Comparison of ENCODE assay signal across 9 mouse cellular contexts in genomic region chr11:108752301-108752700, GRCm38 (mm10).
DNase-seq lines count a peak whose midpoint lies in the region; ATAC-seq lines count a peak whose summit lies in the region.
"Had no signal": no experiment of that assay in that cellular context is flagged by ENCODE, and none has a peak within 500 bp of the region (broad histone marks: within the 10 kb centered on the region; RNA-seq: fewer than 3 reads in every experiment).

No protein-coding gene starts in this region.

- H3K9me3 ChIP-seq in midbrain, embryonic 13.5 days, result no peaks in the 10 kb centered on the region
- H3K9me3 ChIP-seq in midbrain, embryonic 10.5 days (replicated peaks), result no peaks in the 10 kb centered on the region
- H3K9me3 ChIP-seq in forebrain, embryonic 13.5 days (replicated peaks), result no peaks in the 10 kb centered on the region
- H3K9me3 ChIP-seq: limb, embryonic 12.5 days had no signal

- intact Hi-C loops in heart, postnatal 14 days (cut with DNase I), result no loop called here

- no peaks in the 10 kb centered on the region for H3K36me3 ChIP-seq in midbrain, embryonic 13.5 days
- H3K36me3 ChIP-seq in midbrain, embryonic 10.5 days, result no peaks in the 10 kb centered on the region
- no peaks in the 10 kb centered on the region for H3K36me3 ChIP-seq in forebrain, embryonic 13.5 days (ENCODE audit: poor library complexity, severe bottlenecking)
- H3K36me3 ChIP-seq: limb, embryonic 12.5 days had no signal

- peak overlapping the region; percentile 0; the same call in 1 of the 2 replicates for H3K27ac ChIP-seq in midbrain, embryonic 13.5 days
- no peak overlapping the region for H3K27ac ChIP-seq in midbrain, embryonic 10.5 days (replicated peaks)
- H3K27ac ChIP-seq in forebrain, embryonic 13.5 days, result peak overlapping the region; percentile 63
- H3K27ac ChIP-seq: limb, embryonic 12.5 days had no signal

- no peak overlapping the region for H3K4me2 ChIP-seq in midbrain, embryonic 13.5 days (replicated peaks)
- peak overlapping the region; percentile 27; the same call in 1 of the 2 replicates for H3K4me2 ChIP-seq in forebrain, embryonic 13.5 days
- H3K4me2 ChIP-seq: limb, embryonic 12.5 days had no signal

- no peak overlapping the region for H3K9ac ChIP-seq in midbrain, embryonic 13.5 days (replicated peaks)
- H3K9ac ChIP-seq in forebrain, embryonic 13.5 days, result no peak overlapping the region; the same call in 1 of the 2 replicates
- H3K9ac ChIP-seq: limb, embryonic 12.5 days had no signal

- DNase-seq in midbrain, embryonic 10.5 days (ENCODE audit: low spot score), result no peak
- DNase-seq in adrenal gland, postnatal 25 days, result peak; percentile 86
- peak; percentile 72 to 81 for DNase-seq in heart, postnatal 14 days
- peak; percentile 59 to 70 for DNase-seq in lung, adult 18-20 months
- DNase-seq in right cerebral cortex, postnatal 36 days (ENCODE audit: low spot score in 2 of 2), result peak; percentile 7 to 8
- DNase-seq in natural killer cell, adult 2 months (ENCODE audit: low spot score in 2 of 2), result no peak

- peaks cover 12% of the 10 kb centered on the region for H3K4me1 ChIP-seq in midbrain, embryonic 13.5 days (replicated peaks)
- peaks cover 9% of the 10 kb centered on the region for H3K4me1 ChIP-seq in midbrain, embryonic 10.5 days
- peaks cover 20% of the 10 kb centered on the region for H3K4me1 ChIP-seq in forebrain, embryonic 13.5 days

- peak; percentile 58; the same call in 1 of the 2 replicates for ATAC-seq in midbrain, embryonic 13.5 days
- ATAC-seq in forebrain, embryonic 13.5 days, result peak; percentile 75

- H3K27me3 ChIP-seq in midbrain, embryonic 13.5 days, result no peaks in the 10 kb centered on the region
- H3K27me3 ChIP-seq in midbrain, embryonic 10.5 days (ENCODE audit: low read depth, poor library complexity, severe bottlenecking), result no peaks in the 10 kb centered on the region
- no peaks in the 10 kb centered on the region for H3K27me3 ChIP-seq in forebrain, embryonic 13.5 days
- H3K27me3 ChIP-seq: limb, embryonic 12.5 days had no signal

- 48% methylated on average over 7 of the region's 7 CpGs for WGBS in midbrain, embryonic 13.5 days
- 79% methylated on average over 7 of the region's 7 CpGs for WGBS in midbrain, embryonic 10.5 days
- 27% methylated on average over 7 of the region's 7 CpGs for WGBS in forebrain, embryonic 13.5 days

- no peak overlapping the region for H3K4me3 ChIP-seq in midbrain, embryonic 13.5 days (replicated peaks)
- H3K4me3 ChIP-seq in midbrain, embryonic 10.5 days, result no peak overlapping the region
- H3K4me3 ChIP-seq in forebrain, embryonic 13.5 days, result no peak overlapping the region
- H3K4me3 ChIP-seq: limb, embryonic 12.5 days had no signal

Comparison
In these comparisons a context has a peak if more than half of its experiments do, and no peak if none do; other contexts are left out.
1. DNase-seq: peak in adrenal gland, postnatal 25 days (single experiment), heart, postnatal 14 days (2 of 2), lung, adult 18-20 months (2 of 2) and right cerebral cortex, postnatal 36 days (2 of 2); none in midbrain, embryonic 10.5 days (single experiment) and natural killer cell, adult 2 months (0 of 2).